Mouse (Mus musculus) heart, postnatal 0 days (tissue): ENCODE data around the gene Il12rb1.

Experiments used
- CTCF ChIP-seq: IDR thresholded peaks from 2 replicates; pipeline ENCODE4 v1.5.1; 2016; ENCODE audit warnings: antibody characterized with exemption, control low read depth, low read depth
- EP300 ChIP-seq: IDR thresholded peaks from 2 replicates; pipeline ENCODE4 v1.6.1; 2016; ENCODE audit warnings: antibody characterized with exemption, low read depth

DNA sequence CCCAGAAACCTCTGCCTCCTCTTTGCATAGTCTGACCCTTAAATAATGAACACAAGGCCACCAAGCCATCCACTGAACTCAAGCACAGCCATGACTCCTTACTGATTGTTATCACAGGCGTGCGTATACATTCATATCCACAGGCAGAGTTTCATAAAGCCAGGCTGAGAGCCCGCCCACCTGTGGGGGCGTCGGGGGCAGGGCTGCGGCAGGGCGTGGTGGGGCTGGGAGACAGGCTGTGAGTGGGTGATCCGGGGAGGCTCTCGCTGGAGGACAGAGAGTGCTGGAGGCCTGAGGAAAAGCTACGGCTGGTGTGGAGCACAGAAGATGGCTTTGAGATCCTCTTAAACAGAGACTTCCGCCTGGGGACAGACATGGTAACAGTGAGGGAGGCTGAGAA is 28.2 kb upstream of the Il12rb1 start:
- no peak for TF ChIP-seq CTCF
- no peak for TF ChIP-seq EP300
